Mouse (Mus musculus) embryonic fibroblast, embryonic 13.5 days (primary cell): ENCODE data around the gene Slc6a1.

Experiments used
- CTCF ChIP-seq: IDR thresholded peaks from 2 replicates; pipeline ENCODE4 v1.5.1; 2011; ENCODE audit warnings: mild to moderate bottlenecking, control low read depth, low read length, moderate library complexity, borderline replicate concordance; ENCODE audit not compliant: insufficient read depth
- POLR2A ChIP-seq: IDR thresholded peaks from 2 replicates; pipeline ENCODE4 v1.6.1; 2011; ENCODE audit warnings: low read depth, mild to moderate bottlenecking, control low read depth, low read length, moderate library complexity

- TF ChIP-seq CTCF, result no peak
- no peak for TF ChIP-seq POLR2A
These were observed 54.4 kb downstream of the Slc6a1 start for GRCm38 (mm10) chr6:114336944-114337215.
